Comparison of ENCODE assay signal across 9 mouse cellular contexts in genomic region chr3:95990413-95990941, GRCm38 (mm10). TPM values are rescaled to one million over a fixed set of nuclear protein-coding genes. Genes with fewer than 3 reads are reported as not detected.
DNase-seq lines count a peak whose midpoint lies in the region; ATAC-seq and TF ChIP-seq lines count a peak whose summit lies in the region.
"Had no signal": no experiment of that assay in that cellular context is flagged by ENCODE, and none has a peak within 500 bp of the region (broad histone marks: within the 10 kb centered on the region; RNA-seq: fewer than 3 reads in every experiment).

No protein-coding gene starts in this region.

- no peak for TF ChIP-seq POLR2A in cerebellum, adult 2 months (IDR thresholded peaks at IDR 0.05; ENCODE audit: borderline replicate concordance, insufficient read depth, low read length)

- no peak for TF ChIP-seq EP300 in heart, postnatal 0 days (IDR thresholded peaks at IDR 0.05; ENCODE audit: low read depth)

- TF ChIP-seq CTCF in heart, postnatal 0 days (IDR thresholded peaks at IDR 0.05; ENCODE audit: low read depth): no peak
- no peak for TF ChIP-seq CTCF in cerebellum, adult 2 months (IDR thresholded peaks at IDR 0.05; ENCODE audit: borderline replicate concordance, insufficient read depth, low read depth, low read length)

- no peak for ATAC-seq in intestine, embryonic 14.5 days (replicated peaks; ENCODE audit: low FRiP score, low TSS enrichment, low read depth)
- no peak for ATAC-seq in intestine, embryonic 15.5 days
- ATAC-seq in heart, postnatal 0 days (ENCODE audit: insufficient read depth, low read depth): no peak

- H3K27me3 ChIP-seq in intestine, embryonic 14.5 days (replicated peaks; ENCODE audit: control insufficient read depth, insufficient read depth, low read length): no peaks in the 10 kb centered on the region
- no peaks in the 10 kb centered on the region for H3K27me3 ChIP-seq in intestine, embryonic 15.5 days (replicated peaks)
- H3K27me3 ChIP-seq in heart, postnatal 0 days (ENCODE audit: control insufficient read depth, insufficient read depth, low read length): no peaks in the 10 kb centered on the region
- H3K27me3 ChIP-seq in cerebellum, adult 2 months (ENCODE audit: control insufficient read depth, insufficient read depth, low read length): no peaks in the 10 kb centered on the region
- H3K27me3 ChIP-seq: neural tube, embryonic 15.5 days had no signal

- intact Hi-C loops in gastrocnemius, postnatal 14 days (cut with DNase I; ENCODE audit: low total_unique reads): no loop called here

- H3K36me3 ChIP-seq in intestine, embryonic 14.5 days (ENCODE audit: control insufficient read depth, insufficient read depth, low read length): peaks cover 52% of the 10 kb centered on the region
- peaks cover 3% of the 10 kb centered on the region; the same call in 1 of the 2 replicates for H3K36me3 ChIP-seq in intestine, embryonic 15.5 days
- peaks cover 45% of the 10 kb centered on the region for H3K36me3 ChIP-seq in heart, postnatal 0 days (replicated peaks; ENCODE audit: control insufficient read depth, insufficient read depth, low read length)

- no peaks in the 10 kb centered on the region for H3K9me3 ChIP-seq in intestine, embryonic 14.5 days (ENCODE audit: control insufficient read depth, low read length)
- no peaks in the 10 kb centered on the region for H3K9me3 ChIP-seq in intestine, embryonic 15.5 days
- H3K9me3 ChIP-seq in heart, postnatal 0 days (replicated peaks; ENCODE audit: control insufficient read depth, low read length): no peaks in the 10 kb centered on the region
- H3K9me3 ChIP-seq: neural tube, embryonic 15.5 days had no signal

- 84% methylated on average over 12 of the region's 12 CpGs for WGBS in intestine, embryonic 14.5 days
- WGBS in intestine, embryonic 15.5 days: 78% methylated on average over 12 of the region's 12 CpGs
- WGBS in heart, postnatal 0 days: 57% methylated on average over 12 of the region's 12 CpGs
- WGBS in cerebellum, adult 2 months: 84% methylated on average over 12 of the region's 12 CpGs

- H3K27ac ChIP-seq in intestine, embryonic 14.5 days (ENCODE audit: low read depth): 0 out of 2 replicates have a peak overlapping the region, but pooled peaks have one; percentile 9
- H3K27ac ChIP-seq in intestine, embryonic 15.5 days: no peak overlapping the region
- peak overlapping the region; percentile 39 for H3K27ac ChIP-seq in heart, postnatal 0 days (ENCODE audit: low read depth)
- H3K27ac ChIP-seq in cerebellum, adult 2 months (ENCODE audit: insufficient read depth, low read length): no peak overlapping the region

- H3K4me1 ChIP-seq in intestine, embryonic 14.5 days (replicated peaks; ENCODE audit: control insufficient read depth, insufficient read depth, low read length): peaks cover 38% of the 10 kb centered on the region
- H3K4me1 ChIP-seq in intestine, embryonic 15.5 days (replicated peaks): peaks cover 41% of the 10 kb centered on the region
- peaks cover 53% of the 10 kb centered on the region for H3K4me1 ChIP-seq in heart, postnatal 0 days (ENCODE audit: control insufficient read depth, insufficient read depth)
- peaks cover 39% of the 10 kb centered on the region for H3K4me1 ChIP-seq in cerebellum, adult 2 months (ENCODE audit: control insufficient read depth, insufficient read depth, low read length)

- no peak overlapping the region for H3K9ac ChIP-seq in intestine, embryonic 14.5 days (ENCODE audit: low read length)
- no peak overlapping the region for H3K9ac ChIP-seq in intestine, embryonic 15.5 days
- no peak overlapping the region for H3K9ac ChIP-seq in heart, postnatal 0 days (replicated peaks; ENCODE audit: low read depth, low read length)
- H3K9ac ChIP-seq: neural tube, embryonic 15.5 days had no signal

- H3K4me3 ChIP-seq in intestine, embryonic 14.5 days (ENCODE audit: low read depth, low read length): no peak overlapping the region
- no peak overlapping the region for H3K4me3 ChIP-seq in intestine, embryonic 15.5 days (replicated peaks)
- H3K4me3 ChIP-seq in heart, postnatal 0 days (ENCODE audit: low read depth, low read length): no peak overlapping the region
- no peak overlapping the region for H3K4me3 ChIP-seq in cerebellum, adult 2 months (replicated peaks; ENCODE audit: insufficient read depth, low read depth, low read length)
- H3K4me3 ChIP-seq: neural tube, embryonic 15.5 days had no signal

- no peak overlapping the region for H3K4me2 ChIP-seq in intestine, embryonic 14.5 days (ENCODE audit: low read length)
- H3K4me2 ChIP-seq in intestine, embryonic 15.5 days (replicated peaks): no peak overlapping the region
- no peak overlapping the region for H3K4me2 ChIP-seq in heart, postnatal 0 days (ENCODE audit: low read depth, low read length)
- H3K4me2 ChIP-seq: neural tube, embryonic 15.5 days had no signal

- no peak for DNase-seq in intestine, embryonic 14.5 days (ENCODE audit: low spot score)
- DNase-seq in spleen, postnatal 36 days (ENCODE audit: low spot score in 2 of 2): peak; percentile 55 to 66
- no peak for DNase-seq in spleen, adult 12 weeks (ENCODE audit: low spot score)
- DNase-seq in heart, postnatal 0 days (ENCODE audit: low spot score): no peak
- DNase-seq in cerebellum, adult 2 months: no peak
- DNase-seq in gastrocnemius, postnatal 14 days: no peak
- DNase-seq in urinary bladder, adult 18-20 months (ENCODE audit: low spot score in 2 of 2): no peak

RNA-seq across cellular contexts. Expression of gene Plekho1, which starts 5.3 kb away (rescaled TPM):
- 33.3 and 35.0 TPM in 2 replicates for polyA plus RNA-seq in intestine, embryonic 14.5 days (2014; fragmentation: Nextera tagmentation; extraction: Ambion mirVana)
- polyA plus RNA-seq in intestine, embryonic 15.5 days (2015; fragmentation: Nextera tagmentation; extraction: Ambion mirVana): 28.0 and 30.1 TPM in 2 replicates
- total RNA-seq in heart, postnatal 0 days (2014; rRNA removed; ENCODE audit: low replicate concordance): 116 and 138 TPM in 2 replicates
- 74.9 and 94.8 TPM in 2 replicates for polyA plus RNA-seq in heart, postnatal 0 days (2015; fragmentation: Nextera tagmentation; extraction: Ambion mirVana)
- 155 and 160 TPM in 2 replicates for polyA plus RNA-seq in cerebellum, adult 2 months (2012; rRNA removed)
- 10 to 100 TPM; 30.0 to 50.8 TPM for total RNA-seq in gastrocnemius, postnatal 14 days (2021)

Comparison
In these comparisons a context has a peak if more than half of its experiments do, and no peak if none do; other contexts are left out.
1. DNase-seq: peak in spleen, postnatal 36 days (2 of 2); none in intestine, embryonic 14.5 days (single experiment), spleen, adult 12 weeks (single experiment), heart, postnatal 0 days (single experiment), cerebellum, adult 2 months (0 of 2), gastrocnemius, postnatal 14 days (single experiment) and urinary bladder, adult 18-20 months (0 of 2).
2. H3K27ac ChIP-seq: peak in intestine, embryonic 14.5 days (single experiment) and heart, postnatal 0 days (single experiment); none in intestine, embryonic 15.5 days (single experiment) and cerebellum, adult 2 months (single experiment).